Mouse (Mus musculus): Measurements from ENCODE around the gene Ccdc69.

DNA sequence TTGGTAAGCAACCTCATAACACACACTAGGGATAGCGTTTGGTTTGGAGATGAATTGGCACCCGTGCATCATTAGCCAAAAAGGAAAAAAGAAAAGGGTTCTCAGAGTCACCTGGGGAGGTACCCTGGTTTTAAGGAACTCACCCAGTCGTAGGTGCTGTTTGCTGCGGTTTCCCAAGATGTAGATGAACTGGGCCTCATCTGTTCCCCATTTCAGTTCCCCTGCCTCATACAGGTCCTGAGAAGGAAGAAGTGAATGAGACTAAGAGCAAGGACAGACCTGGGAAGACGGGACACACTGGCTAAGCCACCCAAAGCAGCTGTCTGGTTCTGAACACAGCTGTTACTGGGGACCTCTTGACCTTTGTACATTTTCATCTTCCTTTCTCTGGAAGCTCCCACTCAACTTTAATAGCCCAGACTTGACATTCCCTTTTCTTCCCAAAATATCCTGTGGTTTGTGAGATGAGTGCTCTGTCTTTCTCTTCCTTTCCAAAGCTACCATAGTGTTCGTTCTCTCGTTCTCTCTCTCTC lies 72.9 kb downstream of the Ccdc69 start:
- TF ChIP-seq POLR2A (IDR thresholded peaks at IDR 0.05; ENCODE audit: low read depth, low read length), result no peak
- TF ChIP-seq CTCF (IDR thresholded peaks at IDR 0.05; ENCODE audit: borderline replicate concordance, insufficient read depth, low read length), result no peak

Data from embryonic fibroblast, embryonic 13.5 days (primary cell).